Mouse (Mus musculus) midbrain, embryonic 13.5 days (tissue): Measurements from ENCODE around the gene Gm49395. TPM values are rescaled to one million over a fixed set of nuclear protein-coding genes. Genes with fewer than 3 reads are reported as not detected.

Source experiments
- ATAC-seq: fragments of 200-750 bp; cut with Nextera tagmentation; 2 replicates; pipeline ENCODE4 v1.8.0; 2017; ENCODE audit warnings: mild to moderate bottlenecking, moderate TSS enrichment, moderate library complexity
- H3K27ac ChIP-seq: fragments of 300-500 bp; sonication (generic); 2 replicates; pipeline ENCODE4 v1.5.1; 2015; ENCODE audit warnings: inconsistent platforms, mild to moderate bottlenecking, moderate library complexity
- H3K27me3 ChIP-seq: fragments of 300-500 bp; sonication (generic); 2 replicates; pipeline ENCODE4 v1.6.1; 2015; ENCODE audit warnings: mild to moderate bottlenecking, inconsistent platforms
- H3K36me3 ChIP-seq: fragments of 300-500 bp; sonication (generic); 2 replicates; pipeline ENCODE4 v1.6.1; 2015; ENCODE audit warnings: mild to moderate bottlenecking, inconsistent platforms
- H3K4me1 ChIP-seq: fragments of 300-500 bp; sonication (generic); replicated peaks from 2 replicates; pipeline ENCODE4 v1.6.1; 2015; ENCODE audit warnings: inconsistent platforms
- H3K4me2 ChIP-seq: fragments of 300-500 bp; sonication (generic); replicated peaks from 2 replicates; pipeline ENCODE4 v1.6.1; 2015; ENCODE audit warnings: moderate library complexity, mild to moderate bottlenecking, inconsistent platforms
- H3K4me3 ChIP-seq: fragments of 300-500 bp; sonication (generic); replicated peaks from 2 replicates; pipeline ENCODE4 v1.5.1; 2015; ENCODE audit warnings: mild to moderate bottlenecking, inconsistent platforms
- H3K9ac ChIP-seq: fragments of 300-500 bp; sonication (generic); replicated peaks from 2 replicates; pipeline ENCODE4 v1.6.1; 2015; ENCODE audit warnings: mild to moderate bottlenecking, inconsistent platforms
- H3K9me3 ChIP-seq: fragments of 300-500 bp; sonication (generic); 2 replicates; pipeline ENCODE4 v1.6.1; 2016; ENCODE audit warnings: mild to moderate bottlenecking, inconsistent platforms
- WGBS: fragments of 180-500 bp; shearing (Covaris S2); methylation state at CpG from one replicate; pipeline ENCODE4 v1.1.7; 2015; 5-methylcytosine and 5-hydroxymethylcytosine counted together
- polyA plus RNA-seq: library from polyadenylated mRNA; unstranded; fragments of >200 nt; fragmentation: Nextera tagmentation; extraction: Ambion mirVana; gene quantifications from 2 replicates; pipeline ENCODE4 v1.2.1, GENCODE M21; 2015

Gene Gm49395
- polyA plus RNA-seq, 1 experiment from 2014 or later = 3.0 TPM

DNA sequence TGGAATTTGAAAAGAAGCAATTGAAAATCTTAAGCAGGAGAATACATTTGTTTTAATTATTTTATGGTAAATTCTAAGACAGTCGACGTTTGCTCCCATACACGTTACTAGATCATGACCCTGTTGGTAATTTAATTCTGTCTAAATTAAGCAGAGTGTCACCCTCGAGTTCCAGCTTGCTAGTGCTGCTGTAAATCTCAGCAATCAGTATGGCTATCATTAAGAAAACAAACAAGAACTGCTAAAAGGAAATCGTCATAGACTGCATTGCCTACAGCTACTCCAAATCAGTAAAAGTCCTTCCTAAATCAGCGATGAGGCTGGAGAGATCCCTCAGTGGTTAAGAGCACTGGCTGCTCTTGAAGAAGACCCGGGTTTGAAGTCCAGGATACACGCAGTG, 66.3 kb downstream of the Gm49395 start:
- Histone ChIP-seq H3K9ac (no peak overlapping the region), H3K9me3 (no peaks in the 10 kb centered on the region), H3K27me3 (no peaks in the 10 kb centered on the region), H3K4me3 (no peak overlapping the region), H3K4me2 (no peak overlapping the region), H3K27ac (no peak overlapping the region), H3K36me3 (no peaks in the 10 kb centered on the region), H3K4me1 (no peaks in the 10 kb centered on the region)
- no peak for ATAC-seq
- WGBS = 82% methylated on average over 8 of the region's 8 CpGs

DNA sequence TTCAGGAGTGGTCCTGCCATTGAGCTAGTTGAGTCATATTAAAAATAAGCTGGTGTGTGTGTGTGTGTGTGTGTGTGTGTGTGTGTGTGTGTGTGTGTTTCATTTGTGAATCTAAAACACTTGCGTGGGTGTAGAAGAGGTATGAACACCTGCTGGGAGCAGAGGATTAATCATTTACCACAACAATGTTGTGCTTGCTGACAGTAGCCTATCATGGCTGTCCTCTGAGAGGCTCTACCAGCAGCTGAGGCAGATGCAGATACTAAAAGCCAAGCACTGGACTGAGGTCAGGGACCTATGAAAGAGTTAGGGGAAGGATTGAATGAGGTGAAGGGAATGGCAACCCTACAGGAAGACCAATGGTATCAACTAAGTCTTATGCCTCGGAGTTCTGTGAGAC, 68.6 kb downstream of the Gm49395 start:
- no peak overlapping the region for H3K4me3 ChIP-seq
- ATAC-seq = no peak
- no peaks in the 10 kb centered on the region for H3K36me3 ChIP-seq
- no peaks in the 10 kb centered on the region for H3K4me1 ChIP-seq
- no peaks in the 10 kb centered on the region for H3K27me3 ChIP-seq
- H3K27ac ChIP-seq = no peak overlapping the region
- H3K9ac ChIP-seq = no peak overlapping the region
- no peak overlapping the region for H3K4me2 ChIP-seq
- WGBS = 85% methylated on average over 2 of the region's 2 CpGs
- H3K9me3 ChIP-seq = no peaks in the 10 kb centered on the region

DNA sequence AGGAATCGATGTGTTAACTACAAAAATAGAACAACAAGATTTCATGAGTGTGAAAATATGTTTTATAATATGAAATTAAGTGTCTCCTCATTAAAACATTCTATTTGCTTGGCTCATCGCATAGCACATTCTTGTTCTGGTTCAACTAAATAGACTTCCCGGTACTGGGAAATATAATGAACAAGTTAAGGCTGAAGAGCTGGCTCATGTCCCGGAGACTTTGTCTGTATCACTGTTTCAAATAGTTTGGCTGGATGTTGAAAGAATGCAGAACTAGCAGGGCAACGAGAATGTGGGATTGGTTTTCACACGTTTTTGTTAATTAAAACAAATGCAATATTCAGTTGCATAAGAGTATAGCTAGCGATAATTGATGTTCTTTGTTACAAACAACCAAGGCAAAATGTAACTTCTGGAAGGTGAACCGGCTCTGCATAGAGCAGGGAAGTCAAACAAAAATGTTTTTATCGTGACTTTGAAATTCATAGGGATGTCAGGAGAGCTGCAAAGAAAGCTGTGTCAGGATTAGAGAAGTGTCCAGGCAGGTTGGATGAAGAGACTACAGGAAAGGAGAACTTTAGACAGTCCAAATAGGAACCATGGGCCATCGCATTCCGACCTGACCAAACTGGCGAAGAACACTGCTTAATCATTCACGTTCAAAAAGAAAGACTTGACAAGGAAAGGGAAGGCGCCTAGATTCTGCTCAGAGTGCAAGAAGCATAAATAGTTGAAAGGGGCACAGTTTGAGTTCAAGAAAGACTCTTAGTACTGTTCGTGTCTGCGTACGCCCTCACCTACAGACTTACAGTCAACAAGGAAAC, 70.3 kb downstream of the Gm49395 start:
- Histone ChIP-seq H3K9me3 (no peaks in the 10 kb centered on the region), H3K36me3 (no peaks in the 10 kb centered on the region), H3K4me1 (no peaks in the 10 kb centered on the region), H3K4me3 (no peak overlapping the region), H3K27ac (no peak overlapping the region), H3K9ac (no peak overlapping the region), H3K27me3 (no peaks in the 10 kb centered on the region), H3K4me2 (no peak overlapping the region)
- ATAC-seq = no peak
- WGBS = 89% methylated on average over 17 of the region's 17 CpGs

DNA sequence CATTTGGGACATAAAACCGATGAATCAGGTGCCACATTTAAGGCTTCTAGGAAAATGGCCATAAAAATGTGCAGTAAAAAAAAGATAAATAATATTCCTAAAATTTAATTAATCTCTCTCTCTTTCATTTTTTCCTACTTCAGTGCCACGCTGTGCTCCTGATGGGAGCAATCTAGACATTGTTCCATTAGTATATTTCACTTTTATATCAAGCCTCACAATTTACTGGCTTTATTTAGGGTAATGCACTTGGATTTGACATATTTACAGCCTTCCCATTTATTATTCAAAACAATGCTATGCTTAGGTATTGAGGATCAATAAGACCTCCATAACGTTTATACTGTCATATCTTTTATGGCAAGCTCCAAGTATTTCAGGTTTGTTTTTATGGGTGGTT, 76.3 kb downstream of the Gm49395 start:
- Histone ChIP-seq H3K9ac (no peak overlapping the region), H3K9me3 (no peaks in the 10 kb centered on the region), H3K27ac (no peak overlapping the region), H3K27me3 (no peaks in the 10 kb centered on the region), H3K36me3 (no peaks in the 10 kb centered on the region), H3K4me1 (no peaks in the 10 kb centered on the region), H3K4me3 (no peak overlapping the region), H3K4me2 (no peak overlapping the region)
- WGBS = 92% methylated on average over 3 of the region's 3 CpGs
- ATAC-seq = no peak

DNA sequence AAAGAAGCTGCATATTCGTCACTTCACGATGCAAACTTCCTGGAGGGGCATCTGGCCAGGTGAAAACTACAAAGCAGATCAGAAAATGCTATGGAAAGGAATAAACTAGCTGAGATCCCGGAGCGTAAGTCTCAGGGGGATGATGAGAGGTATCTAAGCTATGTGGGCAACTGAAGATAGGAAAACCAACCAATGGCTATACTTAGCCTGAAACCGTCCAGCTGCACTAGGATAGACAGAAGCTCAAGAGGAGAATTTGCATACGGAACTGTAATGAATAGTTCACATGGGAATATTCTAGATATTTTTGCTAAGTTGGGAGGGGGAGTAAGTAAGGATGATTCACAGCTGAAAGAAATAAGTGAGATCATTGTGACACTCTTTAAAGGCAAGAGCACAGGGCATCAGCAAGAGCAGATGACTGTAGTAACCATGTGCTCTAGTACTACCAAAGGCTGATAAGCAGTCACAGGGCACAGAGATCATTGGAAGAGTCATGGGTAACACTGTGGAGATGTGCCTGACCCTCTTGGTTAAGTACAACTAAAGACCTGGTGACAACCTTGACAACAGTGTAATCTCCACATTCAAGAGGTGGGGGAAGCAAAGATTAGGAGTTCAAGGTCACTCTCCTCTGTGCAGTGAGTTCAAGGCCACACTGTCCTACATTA, 79.5 kb downstream of the Gm49395 start:
- Histone ChIP-seq H3K9me3 (no peaks in the 10 kb centered on the region), H3K4me2 (no peak overlapping the region), H3K4me3 (no peak overlapping the region), H3K27ac (no peak overlapping the region), H3K4me1 (no peaks in the 10 kb centered on the region), H3K36me3 (no peaks in the 10 kb centered on the region), H3K9ac (no peak overlapping the region), H3K27me3 (no peaks in the 10 kb centered on the region)
- ATAC-seq = no peak
- WGBS = 92% methylated on average over 6 of the region's 6 CpGs

DNA sequence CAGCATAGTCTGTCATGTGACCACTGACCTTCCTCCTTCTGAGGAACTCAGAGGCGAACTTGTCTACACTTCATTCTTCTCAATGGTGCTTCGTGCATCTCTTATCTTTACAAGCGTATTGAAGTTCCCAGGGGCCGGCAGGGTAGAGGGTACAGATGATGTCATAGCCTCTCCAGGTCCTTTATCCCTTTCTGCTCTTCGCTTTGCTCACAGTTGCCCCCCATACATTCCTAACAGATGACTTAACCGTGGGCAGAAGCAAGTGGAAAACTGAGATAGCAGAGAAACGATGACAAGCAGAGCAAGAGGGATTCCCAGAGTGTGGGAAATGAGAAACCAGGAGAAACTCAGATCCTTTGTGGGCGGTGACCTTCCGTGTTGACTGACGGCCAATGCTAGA, 80.3 kb downstream of the Gm49395 start:
- whole genome bisulfite sequencing = 87% methylated on average over 10 of the region's 10 CpGs

DNA sequence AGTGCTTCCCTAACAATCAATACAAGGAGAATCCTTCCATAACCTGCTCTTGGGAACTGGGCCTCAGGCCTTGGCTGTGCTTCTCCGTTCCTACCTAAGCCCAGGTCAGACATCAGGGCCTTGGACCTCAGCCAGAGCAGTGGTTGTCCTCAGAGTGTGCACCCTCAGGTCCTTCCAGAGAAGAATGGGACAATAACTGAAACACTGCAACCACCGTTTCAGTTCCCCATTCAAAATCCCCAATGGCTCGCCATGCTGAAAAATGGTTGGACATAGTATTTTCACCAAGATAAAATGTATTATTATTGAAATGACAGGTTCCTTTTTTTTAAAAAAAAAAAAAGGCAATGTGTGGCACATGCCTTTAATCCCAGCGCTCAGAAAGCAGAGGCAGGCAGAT, 81.0 kb downstream of the Gm49395 start:
- WGBS = 94% methylated on average over 4 of the region's 4 CpGs
- Histone ChIP-seq H3K9me3 (no peaks in the 10 kb centered on the region), H3K36me3 (no peaks in the 10 kb centered on the region)

More for the DNA sequence above, 80.3 kb downstream of the Gm49395 start:
- Histone ChIP-seq H3K27ac (no peak overlapping the region), H3K9me3 (no peaks in the 10 kb centered on the region), H3K4me2 (no peak overlapping the region), H3K9ac (no peak overlapping the region), H3K4me1 (no peaks in the 10 kb centered on the region), H3K4me3 (no peak overlapping the region), H3K36me3 (no peaks in the 10 kb centered on the region), H3K27me3 (no peaks in the 10 kb centered on the region)
- ATAC-seq = no peak

DNA sequence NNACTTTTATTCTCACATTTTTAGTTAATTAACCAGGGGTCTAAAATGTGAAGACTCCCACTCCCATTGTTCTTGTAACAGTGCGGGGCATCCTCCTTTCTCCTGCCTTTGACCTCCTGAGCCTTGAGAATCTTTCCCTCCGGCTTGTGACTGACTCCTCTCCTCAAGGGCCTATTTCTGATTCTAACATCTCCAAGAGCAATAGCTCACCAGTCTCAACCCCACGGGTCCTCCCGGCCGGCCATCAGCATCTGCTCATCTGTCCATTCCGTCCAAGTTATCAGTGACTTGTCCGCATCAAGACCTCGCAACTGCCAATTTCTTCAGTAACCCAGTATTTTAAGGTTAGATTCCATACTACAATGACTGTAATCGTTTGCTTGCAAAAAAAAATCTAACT, 84.2 kb downstream of the Gm49395 start:
- no peaks in the 10 kb centered on the region for H3K4me1 ChIP-seq
- H3K36me3 ChIP-seq = no peaks in the 10 kb centered on the region
- no peak for ATAC-seq
- H3K4me3 ChIP-seq = no peak overlapping the region
- H3K9me3 ChIP-seq = no peaks in the 10 kb centered on the region
- no peak overlapping the region for H3K4me2 ChIP-seq
- no peaks in the 10 kb centered on the region for H3K27me3 ChIP-seq
- whole genome bisulfite sequencing = 92% methylated on average over 9 of the region's 9 CpGs
- H3K9ac ChIP-seq = no peak overlapping the region
- H3K27ac ChIP-seq = no peak overlapping the region

More for the DNA sequence above, 81.0 kb downstream of the Gm49395 start:
- no peak for ATAC-seq
- Histone ChIP-seq H3K4me3 (no peak overlapping the region), H3K4me2 (no peak overlapping the region), H3K4me1 (no peaks in the 10 kb centered on the region), H3K27ac (no peak overlapping the region), H3K9ac (no peak overlapping the region), H3K27me3 (no peaks in the 10 kb centered on the region)

DNA sequence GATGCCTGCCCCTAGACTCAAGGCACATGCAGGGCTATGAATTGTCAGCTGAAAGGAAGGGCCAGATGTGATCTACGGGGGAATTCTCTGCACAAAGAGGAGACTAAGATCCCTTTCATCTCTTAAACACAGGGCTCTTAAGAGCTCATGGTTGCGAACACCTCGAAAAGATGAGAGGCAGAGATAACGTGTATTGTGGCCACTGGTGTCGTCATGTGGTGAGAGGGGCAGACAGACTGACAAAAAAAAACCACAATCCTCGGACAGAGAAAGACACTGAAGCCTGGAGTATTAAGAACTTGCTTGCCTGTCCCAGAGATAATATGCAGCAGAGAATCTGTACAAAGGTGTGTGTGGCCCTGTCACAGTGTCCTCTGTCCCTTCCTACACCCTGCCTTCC, 90.2 kb downstream of the Gm49395 start:
- H3K27ac ChIP-seq = no peak overlapping the region
- 55% methylated on average over 6 of the region's 6 CpGs for WGBS
- H3K27me3 ChIP-seq = no peaks in the 10 kb centered on the region
- no peak overlapping the region for H3K4me2 ChIP-seq
- no peaks in the 10 kb centered on the region for H3K9me3 ChIP-seq
- no peak for ATAC-seq
- no peak overlapping the region for H3K9ac ChIP-seq
- H3K4me3 ChIP-seq = no peak overlapping the region
- no peaks in the 10 kb centered on the region for H3K36me3 ChIP-seq
- peaks cover 1% of the 10 kb centered on the region; the same call in 1 of the 2 replicates for H3K4me1 ChIP-seq

DNA sequence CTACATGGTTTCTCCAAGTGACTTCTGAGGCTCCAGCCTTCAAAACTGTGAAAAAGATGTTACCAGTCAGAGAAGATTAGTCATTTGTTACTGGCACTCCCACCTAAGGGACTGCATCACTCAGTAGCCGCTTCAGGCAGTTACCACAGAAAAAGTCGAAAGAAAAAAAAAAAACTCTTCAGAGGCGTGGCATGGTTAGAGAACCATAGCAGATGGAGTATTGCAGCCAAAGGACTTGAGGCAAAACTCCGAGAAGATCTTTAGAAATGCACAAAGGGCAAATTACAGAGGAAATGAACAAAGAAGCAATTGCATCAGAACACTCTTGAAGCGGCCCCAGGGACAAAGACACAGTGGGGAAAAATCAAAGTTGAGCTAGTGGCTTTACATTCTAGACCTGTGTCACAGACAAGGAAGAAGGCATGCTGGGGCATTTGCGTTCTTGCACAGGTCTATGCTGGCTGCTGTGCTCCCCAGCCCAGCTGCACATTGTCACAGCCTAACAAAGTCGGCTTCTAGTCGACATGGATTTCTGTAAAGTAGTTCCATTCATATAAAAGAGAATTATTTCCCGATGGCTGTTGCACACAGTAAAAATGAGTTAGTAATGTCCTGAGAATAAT, 95.4 kb downstream of the Gm49395 start:
- H3K4me2 ChIP-seq = no peak overlapping the region
- H3K9ac ChIP-seq = no peak overlapping the region
- H3K4me1 ChIP-seq = peaks cover 9% of the 10 kb centered on the region
- no peak overlapping the region for H3K27ac ChIP-seq
- H3K4me3 ChIP-seq = no peak overlapping the region
- peak; percentile 61 for ATAC-seq
- no peaks in the 10 kb centered on the region for H3K27me3 ChIP-seq
- 26% methylated on average over 9 of the region's 9 CpGs for WGBS
- H3K36me3 ChIP-seq = no peaks in the 10 kb centered on the region
- no peaks in the 10 kb centered on the region for H3K9me3 ChIP-seq

DNA sequence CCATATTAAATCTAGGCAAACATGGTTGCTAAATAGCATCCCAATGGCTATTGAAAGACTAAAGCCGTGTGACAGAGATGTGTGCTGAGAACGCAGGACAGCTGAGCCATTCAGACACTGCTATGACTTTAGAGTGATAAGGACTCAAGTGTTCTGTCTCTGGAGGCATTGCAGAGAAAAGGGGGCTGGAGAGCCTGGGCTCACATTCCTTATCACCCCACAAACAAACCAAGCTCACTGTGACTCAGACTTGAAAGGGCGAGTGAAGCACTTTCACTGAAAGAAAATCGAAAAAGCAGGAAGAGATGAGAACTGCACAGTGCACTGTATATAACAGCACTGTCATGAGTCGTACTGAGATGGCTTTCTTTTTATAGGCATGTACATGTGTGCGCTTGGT, 96.4 kb downstream of the Gm49395 start:
- no peaks in the 10 kb centered on the region for H3K9me3 ChIP-seq
- peaks cover 9% of the 10 kb centered on the region for H3K4me1 ChIP-seq
- 79% methylated on average over 6 of the region's 6 CpGs for WGBS
- no peak overlapping the region for H3K27ac ChIP-seq
- no peaks in the 10 kb centered on the region for H3K36me3 ChIP-seq
- H3K27me3 ChIP-seq = no peaks in the 10 kb centered on the region
- H3K4me3 ChIP-seq = no peak overlapping the region
- no peak overlapping the region for H3K9ac ChIP-seq
- H3K4me2 ChIP-seq = no peak overlapping the region
- no peak for ATAC-seq

DNA sequence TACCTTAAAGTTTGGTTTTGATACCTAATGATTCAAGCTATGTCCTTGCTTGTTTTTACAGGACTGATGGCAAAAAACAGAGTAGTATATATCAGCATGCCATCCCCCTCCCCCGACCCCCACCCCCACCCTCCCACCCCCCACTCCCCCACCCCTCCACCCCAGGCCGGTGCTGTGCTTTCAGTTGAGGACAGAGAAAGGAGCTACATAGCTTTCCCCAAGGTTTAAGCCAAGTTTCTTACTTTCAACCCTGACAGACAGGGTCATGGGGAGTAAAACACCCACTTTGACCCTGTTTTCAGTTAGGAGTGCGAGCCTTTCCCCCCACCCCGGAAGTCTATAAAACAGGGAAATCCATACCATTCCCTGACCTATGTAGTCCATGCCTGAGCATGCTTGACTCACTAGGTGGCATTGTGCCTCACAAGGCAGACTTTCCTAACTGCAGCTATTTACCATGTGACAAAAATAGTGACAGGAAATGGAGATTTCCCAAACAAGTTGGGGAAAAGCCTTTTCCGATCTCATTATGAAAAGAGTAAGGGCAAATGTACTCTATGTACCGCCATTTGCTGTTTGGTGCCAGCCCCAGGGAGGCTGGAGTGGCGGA, 98.2 kb downstream of the Gm49395 start:
- Histone ChIP-seq H3K9ac (no peak overlapping the region), H3K4me2 (no peak overlapping the region), H3K9me3 (no peaks in the 10 kb centered on the region), H3K27me3 (no peaks in the 10 kb centered on the region), H3K4me3 (no peak overlapping the region), H3K4me1 (peaks cover 9% of the 10 kb centered on the region), H3K27ac (no peak overlapping the region), H3K36me3 (no peaks in the 10 kb centered on the region)
- WGBS = 60% methylated on average over 7 of the region's 7 CpGs
- no peak for ATAC-seq
